Mouse (Mus musculus) adrenal gland, postnatal 36 days (tissue): ENCODE data around the gene Epsti1. TPM values are rescaled to one million over a fixed set of nuclear protein-coding genes. Genes with fewer than 3 reads are reported as not detected.

Experiments used
- DNase-seq, 2 experiments: peaks; one replicate each; pipeline ENCODE4 v3.0.0; 2021; ENCODE audit warnings: mixed read lengths in 1 of 2
- total RNA-seq, 2 experiments: library from RNA; stranded (reverse); gene quantifications; 2 replicates each; pipeline ENCODE4 v1.2.3; 2021

Gene Epsti1
- total RNA-seq, 2 experiments from 2014 or later: 1.6 to 1.7 TPM

DNA sequence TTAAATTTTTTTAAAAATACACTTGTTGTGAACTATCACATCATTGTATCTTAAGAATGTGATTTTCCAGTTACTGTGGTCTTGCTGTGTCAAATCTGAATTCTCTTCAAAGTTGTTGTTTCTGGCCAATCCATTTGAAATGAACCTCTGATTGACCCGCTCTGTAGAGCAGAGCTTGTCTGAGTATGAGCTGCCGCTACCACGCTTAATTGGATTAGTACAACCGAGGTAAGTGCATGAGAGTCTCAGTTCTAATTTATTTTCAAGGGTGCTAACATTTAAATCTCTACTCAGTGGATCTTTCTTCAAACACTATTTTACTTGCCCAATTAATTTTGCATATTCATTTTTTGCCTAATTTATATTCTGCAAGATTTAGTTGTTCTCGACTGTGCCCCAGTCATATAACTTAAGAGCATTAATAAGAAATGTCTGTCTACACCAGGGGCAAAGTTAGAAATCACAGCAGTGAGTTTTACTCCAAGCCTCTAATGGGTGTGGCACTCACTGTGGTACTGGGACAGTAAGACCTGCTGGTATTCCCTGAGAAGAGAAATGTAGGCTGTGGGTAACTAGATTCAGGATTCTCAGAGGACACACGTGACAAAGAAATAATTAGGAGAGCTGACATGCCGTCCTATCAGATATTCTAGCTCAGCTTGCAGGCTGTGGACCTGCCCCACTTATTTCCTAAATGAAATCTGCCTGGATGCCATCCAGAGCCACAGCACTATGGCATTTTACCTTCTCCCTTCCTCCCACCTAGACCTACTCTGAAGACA lies 111.7 kb downstream of the Epsti1 start:
- no peak for DNase-seq

DNA sequence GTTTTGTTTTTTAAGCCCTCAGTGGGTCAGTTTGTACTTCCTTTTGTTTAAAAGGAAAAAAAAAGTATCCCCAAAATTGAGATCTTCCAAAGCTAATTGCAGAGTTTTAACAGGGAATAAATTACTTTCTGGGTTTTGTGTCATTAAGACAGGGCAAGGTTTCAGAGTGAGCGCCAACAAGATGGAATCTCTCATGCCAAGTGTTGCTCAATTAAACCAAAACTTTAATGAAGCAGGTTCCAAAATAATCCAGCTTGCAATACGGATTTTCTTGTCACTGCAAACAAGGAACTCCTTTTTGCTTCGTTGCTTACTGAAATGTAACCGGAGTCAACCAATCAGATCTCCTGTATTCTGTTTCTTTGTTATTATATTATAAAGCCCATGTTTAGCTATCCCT lies 112.4 kb downstream of the Epsti1 start:
- no peak for DNase-seq

DNA sequence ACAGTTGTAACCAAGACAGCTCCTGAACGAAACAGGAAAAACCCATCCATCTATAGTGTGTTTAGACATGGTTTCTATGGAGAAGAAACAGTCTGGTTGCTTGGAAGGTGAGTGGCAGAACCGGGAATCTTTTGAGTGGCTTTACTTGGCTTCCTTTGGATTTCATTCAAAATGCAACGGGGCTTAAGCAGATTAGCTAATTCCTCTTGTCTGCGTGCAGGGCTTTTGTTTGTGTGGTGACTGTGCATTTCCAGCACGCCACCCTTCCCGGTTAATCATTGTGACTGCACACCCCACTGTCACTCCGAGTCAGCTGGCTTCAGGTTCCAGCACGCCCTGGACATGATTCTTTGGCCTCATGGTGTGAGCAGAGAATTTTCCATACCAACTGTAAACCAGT lies 115.9 kb downstream of the Epsti1 start:
- DNase-seq: no peak

DNA sequence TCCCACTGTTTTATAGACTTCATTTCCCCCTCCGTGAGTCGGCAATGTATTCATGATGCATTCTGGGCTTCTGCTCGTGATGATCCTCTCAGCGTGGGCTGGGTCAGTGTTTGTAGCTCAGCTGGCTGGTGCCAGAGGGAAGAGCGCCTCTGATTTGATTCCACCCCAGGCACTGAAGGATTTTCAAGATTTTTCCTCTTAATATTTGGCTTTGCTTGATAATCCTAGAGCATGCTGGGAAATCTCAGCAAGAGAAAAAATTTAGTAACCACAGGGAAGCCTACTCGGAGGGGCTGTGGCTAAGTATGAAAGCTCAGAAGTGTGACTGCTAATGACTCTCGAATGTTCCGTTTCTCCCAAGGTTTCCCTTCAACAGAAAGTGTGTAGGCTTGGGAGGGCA lies 134.8 kb downstream of the Epsti1 start:
- no peak for DNase-seq

DNA sequence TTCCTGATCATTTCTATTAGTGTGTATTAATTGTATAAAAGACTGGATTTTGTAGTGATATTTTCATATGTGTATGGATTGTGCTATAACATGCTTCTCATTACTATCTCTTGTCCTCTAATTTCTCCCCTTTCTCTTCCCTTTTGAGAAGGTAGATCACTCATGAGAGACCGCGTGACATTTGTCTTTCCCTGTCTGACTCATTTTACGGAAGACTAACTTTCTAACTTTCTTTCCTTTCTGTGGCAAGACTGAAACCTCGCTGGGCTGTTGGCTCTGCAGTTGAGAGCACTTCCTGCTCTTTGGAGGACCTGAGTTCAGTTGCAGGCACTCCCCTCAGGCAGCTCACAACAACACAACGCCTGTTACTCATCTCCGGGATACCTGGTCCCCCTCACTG lies 136.6 kb downstream of the Epsti1 start:
- no peak for DNase-seq

DNA sequence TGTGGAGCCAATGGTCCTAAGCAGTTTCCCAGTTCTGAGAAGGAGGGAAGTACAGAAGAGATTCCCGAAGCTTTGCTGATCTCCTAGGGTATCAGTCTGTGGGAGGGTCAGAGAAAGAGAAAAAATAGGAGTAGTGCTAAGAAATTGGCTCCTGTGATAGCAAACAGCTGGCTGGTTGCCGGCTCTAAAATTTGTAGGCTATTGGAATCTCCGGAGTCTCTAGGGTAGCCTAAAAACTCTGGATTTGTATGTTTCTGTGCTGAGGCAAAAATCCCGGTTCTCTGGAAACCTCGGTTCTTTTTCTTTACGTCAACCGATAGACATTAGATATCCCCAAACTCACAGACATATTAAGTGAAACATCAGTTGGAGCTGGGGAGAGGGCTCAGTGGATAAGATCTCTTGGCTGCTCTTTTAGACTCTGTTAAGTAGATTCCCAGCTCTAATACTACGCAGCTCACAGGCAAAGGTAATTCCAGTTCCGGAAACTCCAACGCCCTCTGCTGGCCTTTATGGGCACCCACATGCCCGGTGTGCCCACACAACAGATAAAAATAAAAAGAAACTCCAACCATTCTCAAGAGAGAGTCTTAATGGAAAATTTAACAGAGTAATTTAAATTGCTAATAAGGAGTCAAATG lies 138.0 kb downstream of the Epsti1 start:
- DNase-seq: peak in 1 of 2 experiments; percentile 5

DNA sequence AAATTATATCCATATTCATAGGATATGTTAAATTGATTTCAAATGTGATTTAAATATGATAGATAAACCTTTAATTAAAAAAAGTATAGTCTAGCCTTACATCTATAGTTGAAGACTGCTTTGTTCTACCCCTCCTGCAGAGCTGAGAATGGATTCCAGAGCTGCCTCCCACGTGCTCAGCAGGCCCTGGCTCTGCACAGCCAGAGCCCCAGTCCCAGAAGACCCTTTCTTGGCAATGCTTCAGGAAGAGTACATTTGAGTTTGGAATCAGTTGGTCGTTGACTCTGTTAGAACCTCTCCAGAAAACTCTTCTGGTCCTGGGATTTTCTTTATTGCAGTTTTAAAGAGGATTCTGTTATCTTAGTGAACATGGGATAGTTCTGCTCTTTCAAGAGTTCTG lies 139.0 kb downstream of the Epsti1 start:
- DNase-seq: no peak

DNA sequence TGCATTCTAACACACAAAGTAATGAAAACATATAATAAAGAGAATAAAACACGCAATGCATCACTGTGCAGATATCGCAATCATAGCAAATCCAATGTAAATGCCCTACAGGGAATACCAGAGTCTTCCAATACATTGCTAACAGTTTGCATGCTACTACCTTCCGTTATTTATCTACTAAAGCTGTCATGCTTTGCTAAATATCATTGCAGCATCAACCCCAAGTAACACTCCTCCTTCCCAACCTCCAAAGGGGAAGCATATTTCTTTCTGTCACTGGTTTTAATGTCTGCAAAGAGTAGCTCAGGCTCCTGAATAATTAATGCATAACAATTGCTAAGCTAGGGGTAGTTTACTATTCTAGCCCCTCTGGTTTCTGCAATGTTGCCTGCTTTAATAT lies 144.2 kb downstream of the Epsti1 start:
- DNase-seq: no peak

DNA sequence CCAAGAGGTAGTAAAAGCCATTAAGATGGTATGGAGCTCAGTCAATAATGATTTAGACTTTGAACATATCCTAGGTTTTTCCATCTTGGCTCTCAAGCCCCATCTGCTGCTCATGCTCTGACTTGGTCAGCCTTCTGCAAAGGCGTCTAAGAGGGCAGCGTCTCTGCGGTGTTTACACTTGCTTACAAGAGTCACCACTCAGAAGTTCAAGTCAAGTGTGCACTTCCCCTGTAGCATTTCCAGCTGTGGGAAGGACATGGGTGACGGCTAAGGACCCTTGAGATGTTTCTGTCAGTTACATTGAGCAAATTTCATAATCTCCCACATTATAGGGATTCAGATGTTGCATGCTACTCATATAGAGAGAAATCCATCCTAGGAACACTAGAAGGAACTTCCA lies 144.6 kb downstream of the Epsti1 start:
- DNase-seq: no peak

Other genes starting within 250 kb of the Epsti1 start
- 100 to 1,000 TPM; 333 to 435 TPM for gene Dnajc15, start 29.1 kb upstream of the Epsti1 start, total RNA-seq
- not detected for gene Fam216b, start 184.8 kb downstream of the Epsti1 start, total RNA-seq